In the genomic region with DNA sequence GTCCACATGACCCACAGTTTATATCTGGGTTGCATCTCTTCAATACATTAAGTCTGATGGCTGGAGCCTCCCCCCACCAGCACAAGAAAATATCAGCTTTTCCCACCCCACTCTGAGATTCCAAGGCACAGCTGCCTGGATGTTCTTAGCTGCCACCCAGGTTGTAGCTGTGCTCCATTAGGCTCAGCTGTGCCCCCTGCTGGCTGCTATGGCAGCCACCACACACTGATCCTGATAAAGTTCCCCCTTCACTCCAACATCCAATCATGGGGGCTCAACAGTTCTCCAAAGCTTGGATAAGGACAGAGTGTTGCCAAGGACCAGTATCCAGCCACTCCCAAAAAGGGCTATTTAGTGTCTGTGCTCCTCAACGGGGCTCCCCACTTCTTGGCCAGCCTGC, we compare ENCODE assay signal across 8 mouse cellular contexts. TPM values are rescaled to one million over a fixed set of nuclear protein-coding genes. Genes with fewer than 3 reads are reported as not detected.
DNase-seq lines count a peak whose midpoint lies in the region; ATAC-seq lines count a peak whose summit lies in the region.

No protein-coding gene starts in this region.

- peak; percentile 37; the same call in 1 of the 2 replicates for ATAC-seq in granulocyte monocyte progenitor cell, adult 5-6 weeks (replicated peaks; ENCODE audit: poor library complexity, severe bottlenecking)

- DNase-seq in gastrocnemius, postnatal 10 days: peak; percentile 52
- DNase-seq in gastrocnemius, adult 8-10 months (ENCODE audit: low spot score in 2 of 2): no peak
- peak; percentile 38 for DNase-seq in ovary, postnatal 36 days (ENCODE audit: low spot score)
- no peak for DNase-seq in ovary, postnatal 10 days (ENCODE audit: low spot score)
- DNase-seq in adrenal gland, postnatal 36 days: peak; percentile 49 to 68
- DNase-seq in retina, adult 2 months (ENCODE audit: low read depth, low spot score): peak; percentile 25
- DNase-seq in spleen, adult 12 weeks (ENCODE audit: low spot score): no peak

RNA-seq across cellular contexts. Expression of gene Slc1a1, which starts 48.3 kb away (rescaled TPM):
- under 1 TPM; 0.80 to 0.81 TPM for total RNA-seq in gastrocnemius, postnatal 10 days (2021)
- total RNA-seq in gastrocnemius, adult 8-10 months (2022): 1 to 10 TPM; 2.3 to 2.9 (median 2.6) TPM
- 1 to 10 TPM in 1 of 2 experiments, under 1 TPM in 1; 0.79 to 1.5 TPM for total RNA-seq in adrenal gland, postnatal 36 days (2021)
- total RNA-seq in granulocyte monocyte progenitor cell, adult 5-6 weeks (2014; fragmentation: Nextera tagmentation): not detected in 2 replicates
- not detected in 2 replicates for total RNA-seq in granulocyte monocyte progenitor cell, adult 5-6 weeks (2017)

Comparison
In these comparisons a context has a peak if more than half of its experiments do, and no peak if none do; other contexts are left out.
1. DNase-seq: peak in gastrocnemius, postnatal 10 days (single experiment), ovary, postnatal 36 days (single experiment), adrenal gland, postnatal 36 days (2 of 2) and retina, adult 2 months (single experiment); none in gastrocnemius, adult 8-10 months (0 of 2), ovary, postnatal 10 days (single experiment) and spleen, adult 12 weeks (single experiment).